Mouse (Mus musculus) CH12.LX (cell line): ENCODE results near the gene Pelp1.

Experiments
- BHLHE40 ChIP-seq: IDR thresholded peaks from 2 replicates; pipeline ENCODE4 v1.6.1; 2011; ENCODE audit warnings: mild to moderate bottlenecking, low read depth, low read length, improper control_type of control experiment
- CHD1 ChIP-seq: IDR thresholded peaks from 2 replicates; pipeline ENCODE4 v1.6.1; 2012; ENCODE audit warnings: low read depth, low read length, improper control_type of control experiment, inconsistent platforms
- CTCF ChIP-seq, 2 experiments: IDR thresholded peaks in 1 of 2; conservative IDR thresholded peaks in 1 of 2; 2 replicates each; pipeline ENCODE4 v1.5.1; 2011 to 2012; ENCODE audit warnings: low read depth in 2 of 2, low read length in 2 of 2, improper control_type of control experiment in 1 of 2, inconsistent platforms in 1 of 2, mild to moderate bottlenecking in 1 of 2, moderate library complexity in 1 of 2
- EP300 ChIP-seq: IDR thresholded peaks from 2 replicates; pipeline ENCODE4 v1.6.1; 2011; ENCODE audit warnings: low read length, improper control_type of control experiment
- HCFC1 ChIP-seq: IDR thresholded peaks from 2 replicates; pipeline ENCODE4 v1.6.1; 2012; ENCODE audit warnings: low read depth, mild to moderate bottlenecking, inconsistent platforms, low read length, improper control_type of control experiment
- MAX ChIP-seq: IDR thresholded peaks from 2 replicates; pipeline ENCODE4 v1.6.1; 2011; ENCODE audit warnings: low read length, improper control_type of control experiment
- MAZ ChIP-seq: IDR thresholded peaks from 2 replicates; pipeline ENCODE4 v1.6.1; 2012; ENCODE audit warnings: low read depth, mild to moderate bottlenecking, inconsistent platforms, low read length, improper control_type of control experiment, moderate library complexity
- PAX5 ChIP-seq: IDR thresholded peaks from 2 replicates; pipeline ENCODE4 v1.6.1; 2012; ENCODE audit warnings: low read length, inconsistent platforms, mixed read lengths
- POLR2A ChIP-seq: IDR thresholded peaks from 2 replicates; pipeline ENCODE4 v1.6.1; 2011; ENCODE audit warnings: low read depth, mild to moderate bottlenecking, improper control_type of control experiment, low read length
- TBP ChIP-seq: conservative IDR thresholded peaks from 2 replicates; pipeline ENCODE4 v1.6.1; 2011; ENCODE audit warnings: low read depth, low read length, improper control_type of control experiment
- USF1 ChIP-seq: IDR thresholded peaks from 2 replicates; pipeline ENCODE4 v1.6.1; 2014; ENCODE audit warnings: low read depth, mild to moderate bottlenecking, inconsistent platforms, low read length, improper control_type of control experiment
- ZC3H11A ChIP-seq: IDR thresholded peaks from 2 replicates; pipeline ENCODE4 v1.6.1; 2012; ENCODE audit warnings: low read depth, mild to moderate bottlenecking, inconsistent platforms, low read length, improper control_type of control experiment

GRCm38 (mm10) chr11:70438728-70439374 lies 29.0 kb upstream of the Pelp1 start:
- TF ChIP-seq MAX (no peak), HCFC1 (no peak), CTCF (conservative IDR thresholded peaks at IDR 0.05 in 1 of 2, IDR thresholded peaks at IDR 0.05 in 1 of 2; ENCODE audit: low read depth in 2 of 2, low read length in 2 of 2) (no peak), USF1 (no peak), CHD1 (no peak), POLR2A (no peak), EP300 (no peak), BHLHE40 (no peak), MAZ (no peak), TBP (no peak), ZC3H11A (no peak), PAX5 (no peak)
